Mouse (Mus musculus) forebrain, embryonic 13.5 days (tissue): ENCODE results near the gene Ubtd1. TPM values are rescaled to one million over a fixed set of nuclear protein-coding genes. Genes with fewer than 3 reads are reported as not detected.

Experiments used
- ATAC-seq: fragments of 200-750 bp; cut with Nextera tagmentation; 2 replicates; pipeline ENCODE4 v1.8.0; 2017
- H3K27ac ChIP-seq: fragments of 300-500 bp; sonication (generic); 2 replicates; pipeline ENCODE4 v1.5.1; 2015; ENCODE audit warnings: inconsistent platforms, mild to moderate bottlenecking, moderate library complexity
- H3K27me3 ChIP-seq: fragments of 300-500 bp; sonication (generic); 2 replicates; pipeline ENCODE4 v1.6.1; 2015; ENCODE audit warnings: mild to moderate bottlenecking, inconsistent platforms
- H3K36me3 ChIP-seq: fragments of 300-500 bp; sonication (generic); 2 replicates; pipeline ENCODE4 v1.6.1; 2015; ENCODE audit warnings: mild to moderate bottlenecking, inconsistent platforms; ENCODE audit not compliant: poor library complexity, severe bottlenecking
- H3K4me1 ChIP-seq: fragments of 300-500 bp; sonication (generic); 2 replicates; pipeline ENCODE4 v1.6.1; 2015; ENCODE audit warnings: inconsistent platforms
- H3K4me2 ChIP-seq: fragments of 300-500 bp; sonication (generic); 2 replicates; pipeline ENCODE4 v1.6.1; 2015; ENCODE audit warnings: inconsistent platforms, mild to moderate bottlenecking, moderate library complexity
- H3K4me3 ChIP-seq: fragments of 300-500 bp; sonication (generic); 2 replicates; pipeline ENCODE4 v1.5.1; 2015; ENCODE audit warnings: mild to moderate bottlenecking, inconsistent platforms
- H3K9ac ChIP-seq: fragments of 300-500 bp; sonication (generic); 2 replicates; pipeline ENCODE4 v1.6.1; 2015; ENCODE audit warnings: mild to moderate bottlenecking, inconsistent platforms
- H3K9me3 ChIP-seq: fragments of 300-500 bp; sonication (generic); replicated peaks from 2 replicates; pipeline ENCODE4 v1.6.1; 2016; ENCODE audit warnings: inconsistent platforms
- WGBS: fragments of 180-500 bp; shearing (Covaris S2); methylation state at CpG from one replicate; pipeline ENCODE4 v1.1.7; 2015; 5-methylcytosine and 5-hydroxymethylcytosine counted together
- polyA plus RNA-seq: library from polyadenylated mRNA; unstranded; fragments of >200 nt; fragmentation: Nextera tagmentation; extraction: Ambion mirVana; gene quantifications from 2 replicates; pipeline ENCODE4 v1.2.1, GENCODE M21; 2015

Ubtd1 gene
- polyA plus RNA-seq, 1 experiment from 2014 or later = 5.8 TPM

- H3K36me3 ChIP-seq = no peaks in the 10 kb centered on the region
- H3K9ac ChIP-seq = no peak overlapping the region
- H3K27ac ChIP-seq = no peak overlapping the region
- H3K4me1 ChIP-seq = no peaks in the 10 kb centered on the region
- H3K9me3 ChIP-seq = no peaks in the 10 kb centered on the region
- 81% methylated on average over 6 of the region's 6 CpGs for WGBS
- no peak for ATAC-seq
- no peak overlapping the region for H3K4me2 ChIP-seq
- H3K4me3 ChIP-seq = no peak overlapping the region
- no peaks in the 10 kb centered on the region for H3K27me3 ChIP-seq
These were observed 33.4 kb downstream of the Ubtd1 start for GRCm38 (mm10) chr19:42015001-42015400.

DNA sequence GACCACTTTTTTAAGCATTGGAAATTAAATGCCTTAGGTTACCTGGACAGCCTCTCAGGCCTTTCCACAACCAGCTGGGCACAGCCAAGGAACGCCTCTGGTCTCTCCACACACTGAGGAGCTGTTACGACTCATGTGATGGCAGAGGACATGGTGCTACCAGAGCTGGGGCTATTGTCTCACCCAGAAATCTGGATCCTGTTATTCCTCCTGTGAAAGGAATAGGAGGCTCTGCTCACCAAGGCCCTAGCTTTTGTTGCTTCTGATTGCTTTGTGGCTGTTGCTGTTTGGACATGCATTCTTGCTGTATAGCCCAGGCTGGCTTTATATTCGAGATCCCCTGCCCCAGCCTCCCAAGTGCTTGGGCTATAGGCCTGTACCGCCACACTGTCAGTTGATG, 34.7 kb downstream of the Ubtd1 start:
- no peaks in the 10 kb centered on the region for H3K9me3 ChIP-seq
- 66% methylated on average over 4 of the region's 4 CpGs for WGBS
- no peak overlapping the region for H3K27ac ChIP-seq
- no peak for ATAC-seq
- no peak overlapping the region for H3K9ac ChIP-seq
- H3K4me3 ChIP-seq = no peak overlapping the region
- no peaks in the 10 kb centered on the region for H3K36me3 ChIP-seq
- no peaks in the 10 kb centered on the region for H3K27me3 ChIP-seq
- H3K4me1 ChIP-seq = no peaks in the 10 kb centered on the region
- no peak overlapping the region for H3K4me2 ChIP-seq

DNA sequence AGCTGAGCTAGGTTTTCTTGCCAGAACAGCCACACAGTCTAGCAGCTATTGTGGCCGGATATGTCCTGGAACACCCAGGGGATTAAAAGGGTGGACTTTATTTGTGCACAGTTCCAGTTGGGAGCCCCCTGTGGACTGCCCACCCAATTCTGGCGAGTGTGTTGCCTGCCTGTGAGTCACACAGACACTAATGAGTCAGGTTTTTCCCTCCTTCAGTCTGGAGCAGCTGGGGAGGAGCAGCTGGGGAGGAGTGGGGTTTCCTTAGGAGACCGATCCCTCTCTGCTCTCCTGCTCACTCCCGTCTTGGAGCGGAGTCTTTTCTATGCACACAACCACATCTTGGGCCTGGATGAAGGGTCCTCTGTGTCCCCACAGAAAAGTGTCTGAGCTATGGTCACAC, 35.3 kb downstream of the Ubtd1 start:
- no peaks in the 10 kb centered on the region for H3K36me3 ChIP-seq
- H3K27me3 ChIP-seq = no peaks in the 10 kb centered on the region
- H3K9me3 ChIP-seq = no peaks in the 10 kb centered on the region
- H3K9ac ChIP-seq = no peak overlapping the region
- no peak overlapping the region for H3K4me3 ChIP-seq
- WGBS = 48% methylated on average over 5 of the region's 5 CpGs
- H3K27ac ChIP-seq = no peak overlapping the region; the same call in 1 of the 2 replicates
- no peak overlapping the region for H3K4me2 ChIP-seq
- H3K4me1 ChIP-seq = no peaks in the 10 kb centered on the region
- no peak for ATAC-seq

GRCm38 (mm10) chr19:42017399-42018247, 36.1 kb downstream of the Ubtd1 start:
- Histone ChIP-seq H3K9me3 (no peaks in the 10 kb centered on the region), H3K4me3 (no peak overlapping the region), H3K36me3 (no peaks in the 10 kb centered on the region), H3K9ac (no peak overlapping the region), H3K27ac (no peak overlapping the region), H3K4me1 (no peaks in the 10 kb centered on the region), H3K27me3 (no peaks in the 10 kb centered on the region), H3K4me2 (no peak overlapping the region)
- WGBS = 86% methylated on average over 8 of the region's 8 CpGs
- ATAC-seq = no peak

GRCm38 (mm10) chr19:42019011-42019522, 37.5 kb downstream of the Ubtd1 start:
- Histone ChIP-seq H3K36me3 (no peaks in the 10 kb centered on the region), H3K9ac (no peak overlapping the region), H3K4me2 (no peak overlapping the region), H3K27ac (no peak overlapping the region), H3K9me3 (no peaks in the 10 kb centered on the region), H3K4me1 (no peaks in the 10 kb centered on the region), H3K4me3 (no peak overlapping the region), H3K27me3 (no peaks in the 10 kb centered on the region)
- 46% methylated on average over 4 of the region's 4 CpGs for WGBS
- no peak for ATAC-seq

- H3K4me2 ChIP-seq = no peak overlapping the region
- ATAC-seq = no peak
- H3K9ac ChIP-seq = no peak overlapping the region
- H3K36me3 ChIP-seq = no peaks in the 10 kb centered on the region
- no peak overlapping the region for H3K4me3 ChIP-seq
- H3K4me1 ChIP-seq = no peaks in the 10 kb centered on the region
- H3K27me3 ChIP-seq = no peaks in the 10 kb centered on the region
- no peak overlapping the region for H3K27ac ChIP-seq
- 73% methylated on average over 10 of the region's 10 CpGs for WGBS
- no peaks in the 10 kb centered on the region for H3K9me3 ChIP-seq
These were observed 40.3 kb downstream of the Ubtd1 start for GRCm38 (mm10) chr19:42021681-42022541.

GRCm38 (mm10) chr19:42022542-42022848, 40.9 kb downstream of the Ubtd1 start:
- WGBS = 84% methylated on average over 2 of the region's 2 CpGs
- no peak for ATAC-seq

DNA sequence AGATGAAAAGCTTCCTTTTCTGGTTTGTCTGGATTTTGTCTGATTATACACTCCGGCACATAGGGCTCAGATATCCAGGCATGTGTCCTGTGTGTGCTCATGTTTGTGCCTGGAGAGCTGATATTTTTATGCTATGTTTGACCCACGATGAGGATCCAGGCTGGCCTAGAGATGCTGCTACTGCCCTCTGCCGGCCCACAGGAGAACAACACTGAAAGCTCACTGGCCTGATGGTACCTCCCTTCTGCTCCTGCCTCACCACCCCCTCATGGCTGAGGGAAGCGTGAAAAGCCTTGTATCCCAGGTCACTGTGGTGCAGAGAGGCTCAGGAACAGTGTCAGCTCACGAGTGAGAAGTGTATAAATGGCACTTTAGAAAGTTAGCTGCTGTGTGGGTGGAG, 44.6 kb downstream of the Ubtd1 start:
- WGBS = 8% methylated on average over 5 of the region's 5 CpGs
- Histone ChIP-seq H3K9me3 (no peaks in the 10 kb centered on the region), H3K4me2 (no peak overlapping the region), H3K4me1 (no peaks in the 10 kb centered on the region), H3K9ac (no peak overlapping the region), H3K27ac (no peak overlapping the region), H3K36me3 (no peaks in the 10 kb centered on the region), H3K27me3 (no peaks in the 10 kb centered on the region), H3K4me3 (no peak overlapping the region)
- ATAC-seq = peak; percentile 71

More at GRCm38 (mm10) chr19:42022542-42022848, 40.9 kb downstream of the Ubtd1 start:
- Histone ChIP-seq H3K4me2 (no peak overlapping the region), H3K27me3 (no peaks in the 10 kb centered on the region), H3K4me1 (no peaks in the 10 kb centered on the region), H3K9ac (no peak overlapping the region), H3K27ac (no peak overlapping the region), H3K36me3 (no peaks in the 10 kb centered on the region), H3K9me3 (no peaks in the 10 kb centered on the region), H3K4me3 (no peak overlapping the region)

DNA sequence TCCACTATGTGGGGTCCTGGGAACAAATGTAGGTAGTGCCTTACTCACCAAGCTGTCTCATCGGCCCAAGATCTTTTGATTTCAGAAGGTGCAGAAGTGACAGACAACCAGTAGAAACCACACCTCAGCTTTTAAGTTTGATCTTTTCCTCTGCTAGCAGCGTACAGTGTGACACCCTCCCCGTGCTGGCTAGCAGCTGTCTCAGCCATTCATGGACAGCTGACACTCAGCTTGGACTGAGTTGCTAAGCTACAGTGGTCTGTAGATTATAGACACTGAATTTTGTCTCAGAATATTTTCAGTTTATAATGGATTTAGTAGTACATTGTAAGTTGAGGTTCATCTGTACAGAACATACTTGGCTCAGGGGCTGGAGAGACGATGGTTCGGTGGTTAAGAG, 49.5 kb downstream of the Ubtd1 start:
- Histone ChIP-seq H3K4me1 (peaks cover 6% of the 10 kb centered on the region; the same call in 1 of the 2 replicates), H3K9me3 (no peaks in the 10 kb centered on the region), H3K36me3 (0 out of 2 replicates have a peak, but pooled peaks cover 4% of the 10 kb centered on the region), H3K27ac (no peak overlapping the region), H3K4me2 (no peak overlapping the region), H3K4me3 (no peak overlapping the region), H3K27me3 (no peaks in the 10 kb centered on the region), H3K9ac (no peak overlapping the region)
- no peak for ATAC-seq
- WGBS = 82% methylated on average over 5 of the region's 5 CpGs

DNA sequence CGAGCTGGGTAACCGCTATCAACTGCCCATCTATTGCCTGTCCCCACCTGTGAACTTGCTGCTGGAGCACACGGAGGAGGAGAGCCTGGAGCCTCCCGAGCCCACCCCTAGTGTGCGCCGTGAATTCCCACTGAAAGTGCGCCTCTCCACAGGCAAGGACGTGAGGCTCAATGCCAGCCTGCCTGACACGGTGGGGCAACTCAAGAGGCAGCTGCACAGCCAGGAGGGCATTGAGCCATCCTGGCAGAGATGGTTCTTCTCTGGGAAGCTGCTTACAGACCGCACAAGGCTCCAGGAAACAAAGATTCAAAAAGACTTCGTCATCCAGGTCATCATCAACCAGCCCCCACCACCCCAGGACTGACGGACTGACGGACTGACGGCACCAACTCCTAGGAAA, 52.0 kb downstream of the Ubtd1 start:
- H3K4me1 ChIP-seq = peaks cover 6% of the 10 kb centered on the region; the same call in 1 of the 2 replicates
- no peaks in the 10 kb centered on the region for H3K9me3 ChIP-seq
- 80% methylated on average over 14 of the region's 14 CpGs for WGBS
- no peak overlapping the region for H3K27ac ChIP-seq
- no peak overlapping the region for H3K4me3 ChIP-seq
- H3K4me2 ChIP-seq = no peak overlapping the region
- no peak overlapping the region for H3K9ac ChIP-seq
- 0 out of 2 replicates have a peak, but pooled peaks cover 4% of the 10 kb centered on the region for H3K36me3 ChIP-seq
- ATAC-seq = no peak
- H3K27me3 ChIP-seq = no peaks in the 10 kb centered on the region

- Histone ChIP-seq H3K27ac (no peak overlapping the region), H3K4me3 (no peak overlapping the region), H3K9me3 (no peaks in the 10 kb centered on the region), H3K4me2 (no peak overlapping the region), H3K36me3 (0 out of 2 replicates have a peak, but pooled peaks cover 4% of the 10 kb centered on the region), H3K27me3 (no peaks in the 10 kb centered on the region), H3K4me1 (peaks cover 6% of the 10 kb centered on the region; the same call in 1 of the 2 replicates), H3K9ac (0 out of 2 replicates have a peak overlapping the region, but pooled peaks have one; percentile 4)
- ATAC-seq = no peak
- WGBS = 78% methylated on average over 9 of the region's 9 CpGs
These were observed 52.7 kb downstream of the Ubtd1 start for GRCm38 (mm10) chr19:42034146-42034775.
